Mouse (Mus musculus) hindbrain, embryonic 12.5 days (tissue): ENCODE measurements at regions not wholly inside any gene's neighbourhood (a gene's known extent, or its start where the extent isn't known, plus 50 kb on each side); places are given as distances from the start of the nearest gene placed in this dataset.

Source experiments
- ATAC-seq: fragments of 200-750 bp; cut with Nextera tagmentation; 2 replicates; pipeline ENCODE4 v1.8.0; 2017; ENCODE audit warnings: moderate TSS enrichment; ENCODE audit not compliant: low FRiP score
- H3K27ac ChIP-seq: fragments of 300-500 bp; sonication (generic); 2 replicates; pipeline ENCODE4 v1.5.1; 2016; ENCODE audit warnings: mild to moderate bottlenecking
- H3K27me3 ChIP-seq: fragments of 300-500 bp; sonication (generic); 2 replicates; pipeline ENCODE4 v1.6.1; 2016; ENCODE audit warnings: mild to moderate bottlenecking
- H3K36me3 ChIP-seq: fragments of 300-500 bp; sonication (generic); 2 replicates; pipeline ENCODE4 v1.6.1; 2016; ENCODE audit warnings: mild to moderate bottlenecking
- H3K4me1 ChIP-seq: fragments of 300-500 bp; sonication (generic); 2 replicates; pipeline ENCODE4 v1.6.1; 2016
- H3K4me2 ChIP-seq: fragments of 300-500 bp; sonication (generic); replicated peaks from 2 replicates; pipeline ENCODE4 v1.6.1; 2016; ENCODE audit warnings: mild to moderate bottlenecking
- H3K4me3 ChIP-seq: fragments of 300-500 bp; sonication (generic); 2 replicates; pipeline ENCODE4 v1.5.1; 2016; ENCODE audit warnings: mild to moderate bottlenecking
- H3K9ac ChIP-seq: fragments of 300-500 bp; sonication (generic); 2 replicates; pipeline ENCODE4 v1.6.1; 2016; ENCODE audit warnings: mild to moderate bottlenecking, moderate library complexity
- H3K9me3 ChIP-seq: fragments of 300-500 bp; sonication (generic); replicated peaks from 2 replicates; pipeline ENCODE4 v1.6.1; 2016; ENCODE audit warnings: mild to moderate bottlenecking
- WGBS: fragments of 180-500 bp; shearing (Covaris S2); methylation state at CpG from one replicate; pipeline ENCODE4 v1.1.7; 2016; 5-methylcytosine and 5-hydroxymethylcytosine counted together

- 81% methylated on average over 19 of the region's 19 CpGs for WGBS
- no peak for ATAC-seq
- H3K4me1 ChIP-seq, result peaks cover 39% of the 10 kb centered on the region
- H3K9ac ChIP-seq, result no peak overlapping the region
- H3K27me3 ChIP-seq, result peaks cover 20% of the 10 kb centered on the region
- no peak overlapping the region for H3K4me2 ChIP-seq
- H3K4me3 ChIP-seq, result no peak overlapping the region
- H3K36me3 ChIP-seq, result no peaks in the 10 kb centered on the region
- H3K27ac ChIP-seq, result no peak overlapping the region
- no peaks in the 10 kb centered on the region for H3K9me3 ChIP-seq
Measured at GRCm38 (mm10) chr14:25401104-25401963, 57.7 kb upstream of the Zmiz1 start.

- WGBS, result 67% methylated on average over 1 of the region's 1 CpGs
- Histone ChIP-seq H3K36me3 (no peaks in the 10 kb centered on the region), H3K4me1 (peaks cover 32% of the 10 kb centered on the region), H3K9ac (0 out of 2 replicates have a peak overlapping the region, but pooled peaks have one; percentile 4), H3K9me3 (no peaks in the 10 kb centered on the region), H3K27me3 (peaks cover 20% of the 10 kb centered on the region), H3K4me3 (no peak overlapping the region), H3K4me2 (no peak overlapping the region), H3K27ac (no peak overlapping the region)
- ATAC-seq, result no peak
Measured at GRCm38 (mm10) chr14:25402409-25402808, 56.6 kb upstream of the Zmiz1 start.

GRCm38 (mm10) chr14:25405191-25405590 lies 53.8 kb upstream of the Zmiz1 start:
- WGBS, result 81% methylated on average over 4 of the region's 4 CpGs
- H3K27ac ChIP-seq, result no peak overlapping the region
- H3K27me3 ChIP-seq, result peaks cover 20% of the 10 kb centered on the region
- ATAC-seq, result no peak
- no peak overlapping the region for H3K4me2 ChIP-seq
- H3K4me1 ChIP-seq, result peaks cover 9% of the 10 kb centered on the region; the same call in 1 of the 2 replicates
- no peaks in the 10 kb centered on the region for H3K36me3 ChIP-seq
- no peaks in the 10 kb centered on the region for H3K9me3 ChIP-seq
- H3K9ac ChIP-seq, result no peak overlapping the region
- H3K4me3 ChIP-seq, result no peak overlapping the region

GRCm38 (mm10) chr14:25406059-25406458 lies 52.9 kb upstream of the Zmiz1 start:
- H3K9me3 ChIP-seq, result no peaks in the 10 kb centered on the region
- no peak overlapping the region for H3K4me2 ChIP-seq
- H3K27me3 ChIP-seq, result peaks cover 20% of the 10 kb centered on the region
- peaks cover 11% of the 10 kb centered on the region for H3K4me1 ChIP-seq
- H3K36me3 ChIP-seq, result no peaks in the 10 kb centered on the region
- ATAC-seq, result no peak
- no peak overlapping the region for H3K9ac ChIP-seq
- 91% methylated on average over 3 of the region's 3 CpGs for WGBS
- H3K4me3 ChIP-seq, result no peak overlapping the region
- H3K27ac ChIP-seq, result no peak overlapping the region

GRCm38 (mm10) chr14:25406613-25407012 lies 52.4 kb upstream of the Zmiz1 start:
- no peak overlapping the region for H3K4me2 ChIP-seq
- H3K36me3 ChIP-seq, result no peaks in the 10 kb centered on the region
- H3K9me3 ChIP-seq, result no peaks in the 10 kb centered on the region
- peaks cover 20% of the 10 kb centered on the region for H3K27me3 ChIP-seq
- no peak overlapping the region for H3K27ac ChIP-seq
- peaks cover 12% of the 10 kb centered on the region for H3K4me1 ChIP-seq
- no peak overlapping the region for H3K4me3 ChIP-seq
- H3K9ac ChIP-seq, result no peak overlapping the region
- ATAC-seq, result no peak
- 96% methylated on average over 6 of the region's 6 CpGs for WGBS

- Histone ChIP-seq H3K4me2 (no peak overlapping the region), H3K36me3 (no peaks in the 10 kb centered on the region), H3K27ac (no peak overlapping the region), H3K9ac (no peak overlapping the region), H3K4me3 (no peak overlapping the region), H3K4me1 (peaks cover 12% of the 10 kb centered on the region), H3K9me3 (no peaks in the 10 kb centered on the region), H3K27me3 (peaks cover 20% of the 10 kb centered on the region)
- no peak for ATAC-seq
- 69% methylated on average over 7 of the region's 7 CpGs for WGBS
Measured at GRCm38 (mm10) chr14:25407111-25407510, 51.9 kb upstream of the Zmiz1 start.
